Mouse (Mus musculus) heart, adult 2 months (tissue): ENCODE measurements around the gene Gxylt2.

Experiments used
- CTCF ChIP-seq: fragments of 200-600 bp; IDR thresholded peaks from 2 replicates; pipeline ENCODE4 v1.8.1; 2022; ENCODE audit warnings: antibody characterized with exemption, mild to moderate bottlenecking, moderate library complexity
- POLR2A ChIP-seq: fragments of 200-500 bp; IDR thresholded peaks from 2 replicates; pipeline ENCODE4 v1.6.1; 2011; ENCODE audit warnings: mild to moderate bottlenecking, low read depth, low read length, control low read depth; ENCODE audit not compliant: insufficient read depth

DNA sequence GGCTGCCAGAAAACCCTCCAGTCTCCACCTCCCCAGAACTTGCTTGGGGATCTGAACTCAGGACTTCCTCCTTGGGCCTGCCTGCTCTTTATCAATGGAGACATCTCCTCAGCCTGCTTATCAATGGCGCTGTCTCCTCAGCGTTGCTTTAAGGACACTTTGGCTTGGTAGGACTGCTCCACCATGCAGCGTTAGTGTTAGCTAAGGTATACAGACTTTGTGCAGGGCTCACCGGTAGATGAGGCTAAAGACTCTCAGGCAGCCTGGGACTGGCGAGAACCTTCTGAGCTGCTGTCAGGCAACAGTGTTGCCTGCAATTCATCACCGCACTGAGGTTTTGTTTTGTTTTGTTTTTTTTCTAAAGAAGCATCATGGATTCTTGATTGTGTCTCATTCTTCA, 2.3 kb downstream of the Gxylt2 start:
- no peak for TF ChIP-seq POLR2A
- no peak for TF ChIP-seq CTCF
